Mouse (Mus musculus) gastrocnemius, postnatal 10 days (tissue): ENCODE data around the gene Tmtc4. TPM values are rescaled to one million over a fixed set of nuclear protein-coding genes. Genes with fewer than 3 reads are reported as not detected.

Source experiments
- DNase-seq: peaks from one replicate; pipeline ENCODE4 v3.0.0; 2021; ENCODE audit warnings: mixed read lengths
- total RNA-seq, 2 experiments: library from RNA; stranded (reverse); gene quantifications; 2 replicates each; pipeline ENCODE4 v1.2.3; 2021

Gene Tmtc4
- total RNA-seq, 2 experiments from 2014 or later = 12.3 to 15.6 TPM

GRCm38 (mm10) chr14:122902136-122902535 lies 81.7 kb downstream of the Tmtc4 start:
- DNase-seq = peak; percentile 26

- no peak for DNase-seq
Measured at GRCm38 (mm10) chr14:122901715-122902114, 82.1 kb downstream of the Tmtc4 start.

- DNase-seq = no peak
Measured at GRCm38 (mm10) chr14:122901177-122901576, 82.7 kb downstream of the Tmtc4 start.

GRCm38 (mm10) chr14:122900679-122901078 lies 83.2 kb downstream of the Tmtc4 start:
- peak; percentile 18 for DNase-seq

GRCm38 (mm10) chr14:122898550-122898949 lies 85.3 kb downstream of the Tmtc4 start:
- no peak for DNase-seq

GRCm38 (mm10) chr14:122896106-122896505 lies 87.7 kb downstream of the Tmtc4 start:
- no peak for DNase-seq

- no peak for DNase-seq
Measured at GRCm38 (mm10) chr14:122891470-122891968, 92.3 kb downstream of the Tmtc4 start.

GRCm38 (mm10) chr14:122888480-122888872 lies 95.4 kb downstream of the Tmtc4 start:
- DNase-seq = no peak

- DNase-seq = no peak
Measured at GRCm38 (mm10) chr14:122887702-122888479, 95.9 kb downstream of the Tmtc4 start.

- DNase-seq = no peak
Measured at GRCm38 (mm10) chr14:122887278-122887677, 96.6 kb downstream of the Tmtc4 start.

GRCm38 (mm10) chr14:122885893-122886292 lies 97.9 kb downstream of the Tmtc4 start:
- DNase-seq = no peak

GRCm38 (mm10) chr14:122883821-122884584 lies 99.8 kb downstream of the Tmtc4 start:
- DNase-seq = no peak

- no peak for DNase-seq
Measured at GRCm38 (mm10) chr14:122883410-122883806, 100.4 kb downstream of the Tmtc4 start.

GRCm38 (mm10) chr14:122882795-122883409 lies 100.9 kb downstream of the Tmtc4 start:
- no peak for DNase-seq

GRCm38 (mm10) chr14:122882201-122882639 lies 101.6 kb downstream of the Tmtc4 start:
- no peak for DNase-seq

GRCm38 (mm10) chr14:122881699-122882098 lies 102.1 kb downstream of the Tmtc4 start:
- no peak for DNase-seq

GRCm38 (mm10) chr14:122880291-122880690 lies 103.5 kb downstream of the Tmtc4 start:
- no peak for DNase-seq

- no peak for DNase-seq
Measured at GRCm38 (mm10) chr14:122877787-122878186, 106.0 kb downstream of the Tmtc4 start.

- DNase-seq = no peak
Measured at GRCm38 (mm10) chr14:122876723-122877122, 107.1 kb downstream of the Tmtc4 start.

GRCm38 (mm10) chr14:122876163-122876562 lies 107.7 kb downstream of the Tmtc4 start:
- peak; percentile 65 for DNase-seq

- DNase-seq = no peak
Measured at GRCm38 (mm10) chr14:122875636-122876035, 108.2 kb downstream of the Tmtc4 start.

- no peak for DNase-seq
Measured at GRCm38 (mm10) chr14:122875056-122875455, 108.8 kb downstream of the Tmtc4 start.

- no peak for DNase-seq
Measured at GRCm38 (mm10) chr14:122872612-122873011, 111.2 kb downstream of the Tmtc4 start.
